Mouse (Mus musculus) thymus, postnatal 4 days (tissue): ENCODE measurements around the gene Kif21b.
A peak's percentile ranks its signal among the peaks of the same experiment; 100 is the strongest.

ENCODE experiments used
- DNase-seq: peaks from one replicate; pipeline ENCODE4 v3.0.0; 2021

Kif21b gene

DNA sequence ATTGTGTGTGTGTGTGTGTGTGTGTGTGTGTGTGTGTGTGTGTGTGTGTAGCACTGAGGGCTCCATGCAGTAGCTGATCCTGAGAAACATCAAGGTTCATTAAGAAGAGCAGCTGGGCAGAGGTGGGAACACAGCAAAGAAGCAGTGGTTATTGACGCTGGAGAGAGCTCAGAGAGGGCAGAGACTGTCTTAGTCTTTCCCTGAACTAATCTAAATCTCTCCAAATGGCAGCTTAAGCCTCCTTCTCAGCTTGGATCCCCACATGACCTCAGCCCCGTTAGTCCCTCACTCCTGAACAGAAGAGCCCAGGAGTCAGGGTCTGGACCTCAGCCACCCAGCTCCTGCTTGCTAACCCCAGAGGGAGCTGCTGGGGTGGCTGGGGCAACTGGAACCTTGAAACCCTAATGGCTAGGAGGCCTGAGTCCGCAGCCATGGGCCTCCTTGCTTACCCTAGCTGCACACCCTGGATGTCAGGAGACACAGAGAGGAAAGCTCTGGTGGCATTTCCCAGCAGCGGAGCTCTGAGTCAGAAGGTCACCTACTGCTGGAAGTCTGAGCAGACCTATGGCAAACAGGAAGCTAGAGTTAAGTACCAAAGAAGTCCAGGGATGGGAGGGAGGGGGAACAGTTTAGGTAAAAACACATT lies 2.1 kb upstream of the Kif21b start:
- DNase-seq = no peak

DNA sequence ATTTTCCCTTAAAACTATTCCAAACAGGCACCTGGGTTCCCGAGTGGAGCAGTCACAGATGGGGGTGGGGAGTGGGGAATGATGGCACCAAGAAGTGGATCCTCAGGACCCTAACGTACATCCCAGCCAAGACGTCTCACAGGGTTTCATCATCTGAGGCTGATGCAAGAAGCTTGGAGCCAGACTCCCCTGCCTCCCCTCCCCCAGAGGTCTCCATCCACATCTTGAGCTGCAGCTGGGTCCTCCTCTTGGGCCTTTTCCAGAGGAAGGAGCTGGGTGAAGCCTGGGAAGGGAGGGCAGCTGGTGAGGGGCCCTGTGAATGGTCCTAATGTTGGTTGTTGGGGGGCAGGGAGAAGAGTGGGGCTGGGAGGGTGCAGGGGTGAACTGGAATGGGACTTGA lies 1.1 kb upstream of the Kif21b start:
- no peak for DNase-seq

DNA sequence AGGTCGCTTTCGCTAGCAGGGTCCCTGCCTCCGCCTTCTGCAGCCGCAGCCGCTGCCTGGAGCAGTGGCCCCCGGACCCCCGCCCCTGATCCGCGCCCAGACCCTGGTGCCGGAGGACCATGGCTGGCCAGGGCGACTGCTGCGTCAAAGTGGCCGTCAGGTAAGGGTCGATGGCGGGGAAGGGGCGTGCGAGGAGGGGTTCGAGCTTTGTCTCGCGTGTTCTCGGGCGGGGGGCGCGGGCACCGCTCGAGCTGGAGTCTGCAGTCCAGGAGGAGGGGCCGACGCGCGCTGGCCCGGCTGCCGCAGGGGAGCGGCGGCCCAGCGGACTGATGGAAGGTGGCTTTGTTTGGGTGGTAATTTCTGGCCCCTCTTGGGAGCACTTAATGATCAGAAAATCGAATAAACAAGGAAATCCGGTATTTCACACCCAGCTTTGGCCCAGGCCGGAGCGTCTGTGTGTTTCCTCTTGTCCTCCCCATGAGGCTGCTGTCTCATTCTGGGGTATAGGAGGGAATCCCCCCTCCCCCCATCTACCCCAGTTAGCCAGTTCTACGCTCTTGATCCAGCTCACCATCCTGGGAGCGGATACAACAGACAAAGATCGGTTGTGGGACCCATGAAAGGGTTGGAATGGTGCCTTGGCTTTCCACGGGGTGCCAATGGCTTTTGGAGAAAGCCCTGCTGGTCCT lies 558 bp downstream of the Kif21b start:
- peak; percentile 76 for DNase-seq

DNA sequence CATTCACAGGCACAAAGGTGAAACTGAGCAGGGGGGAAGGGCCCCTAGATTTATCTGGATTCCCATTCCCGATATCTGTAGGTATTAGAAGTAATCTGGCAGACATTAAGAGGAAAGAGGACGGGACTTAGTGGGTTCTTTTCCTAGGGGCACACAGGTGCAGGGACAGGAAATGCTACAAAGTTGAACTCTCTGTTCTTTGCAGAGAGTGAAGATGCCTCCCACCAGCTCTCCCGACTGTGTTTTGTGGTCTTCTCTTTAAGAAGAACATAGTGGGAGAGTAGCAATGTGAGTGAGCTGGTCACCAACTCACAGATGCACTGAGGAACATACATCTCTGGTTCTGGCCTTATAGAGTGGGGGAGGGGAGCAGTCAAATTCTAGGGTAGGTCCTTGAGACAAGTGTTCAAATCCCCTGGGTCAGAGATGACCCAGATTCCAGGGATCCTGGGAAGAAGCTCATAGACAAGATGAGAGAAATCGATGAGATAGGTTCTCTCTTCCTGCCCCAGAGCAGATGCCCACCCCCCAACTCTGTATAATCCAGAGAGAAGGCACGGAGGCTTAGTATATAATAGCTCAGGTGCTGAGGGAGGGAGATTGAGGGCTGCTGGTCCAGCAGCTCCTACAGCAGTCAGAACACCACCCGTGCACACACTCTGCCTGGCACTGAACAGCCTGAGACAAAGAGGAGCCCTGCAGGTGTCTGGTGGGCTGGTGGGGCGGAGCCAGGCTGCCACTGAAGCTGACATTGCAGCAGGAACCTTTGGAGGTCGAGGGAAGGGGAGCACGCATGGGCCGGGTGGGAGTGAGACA lies 1.4 kb downstream of the Kif21b start:
- peak; percentile 88 for DNase-seq

DNA sequence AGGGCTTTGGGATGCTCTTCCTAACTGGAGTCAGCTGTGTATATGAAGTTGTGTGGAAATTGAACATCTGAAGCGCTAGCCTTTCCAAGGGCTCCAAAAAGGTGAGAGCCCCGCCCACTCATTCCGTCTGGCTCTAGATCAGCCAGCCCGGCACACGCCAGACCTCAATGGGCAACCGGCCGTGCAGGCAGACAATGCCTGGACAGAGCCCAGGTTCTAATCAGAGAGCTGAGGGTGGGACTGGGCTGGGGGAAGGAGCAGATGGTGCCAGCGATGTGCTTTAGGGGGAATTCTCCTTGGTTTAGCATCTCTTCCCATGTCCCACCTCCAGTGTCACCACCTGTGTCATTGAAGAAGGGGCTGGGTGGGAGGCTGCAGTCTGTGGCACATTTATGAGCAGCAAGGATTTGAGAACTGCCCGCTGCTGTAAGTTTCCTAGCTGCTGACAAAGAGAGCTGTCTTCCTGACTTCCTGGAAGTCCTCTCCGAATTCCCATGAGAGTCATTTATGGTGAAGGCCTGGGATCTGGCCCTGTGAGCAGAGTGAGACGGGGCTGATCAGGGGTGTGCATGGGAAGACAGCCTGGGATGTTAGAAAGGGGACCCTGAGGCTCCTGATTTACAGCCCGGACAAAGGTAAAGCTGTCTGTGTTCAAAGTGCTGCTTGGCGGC lies 2.5 kb downstream of the Kif21b start:
- DNase-seq = peak; percentile 48

DNA sequence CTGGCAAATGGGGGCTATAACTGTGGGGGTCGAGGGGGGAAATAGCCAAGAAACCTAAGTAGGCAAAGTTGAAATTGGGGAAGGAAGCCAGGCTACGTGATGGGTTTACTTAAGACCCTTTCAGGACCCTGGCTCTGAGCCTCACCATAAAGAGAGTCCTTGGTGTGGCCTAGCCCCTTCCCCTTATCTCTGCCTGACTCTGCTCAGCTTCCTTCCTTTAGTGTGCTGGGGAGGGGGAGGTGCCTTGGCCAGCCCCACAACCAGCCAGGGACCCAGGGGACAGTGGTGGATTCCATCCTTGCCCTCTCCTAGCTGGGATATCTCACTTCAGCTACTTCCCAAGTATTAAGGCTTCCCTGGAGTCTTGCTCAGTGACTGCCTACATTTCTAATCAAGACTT lies 3.4 kb downstream of the Kif21b start:
- DNase-seq = peak; percentile 63

DNA sequence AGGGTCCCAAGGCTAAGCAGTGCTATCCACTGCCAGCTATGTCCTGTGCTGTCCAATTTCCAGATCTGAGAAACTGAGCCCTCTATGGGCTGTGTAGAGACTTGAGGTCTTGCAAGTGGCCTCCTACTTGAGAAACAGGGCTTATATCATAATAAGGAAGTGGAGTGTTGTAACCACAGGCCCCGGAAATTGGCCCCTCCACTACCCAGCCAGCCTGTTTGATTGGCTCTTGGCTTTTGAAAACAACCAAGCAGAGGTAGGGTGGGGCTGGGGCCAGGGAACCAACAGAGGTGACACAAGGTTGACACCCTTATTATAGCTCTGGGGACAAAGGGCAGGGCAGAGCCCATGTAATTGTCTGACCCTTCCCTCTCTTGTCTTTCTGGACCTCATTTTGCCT lies 3.9 kb downstream of the Kif21b start:
- peak; percentile 84 for DNase-seq

DNA sequence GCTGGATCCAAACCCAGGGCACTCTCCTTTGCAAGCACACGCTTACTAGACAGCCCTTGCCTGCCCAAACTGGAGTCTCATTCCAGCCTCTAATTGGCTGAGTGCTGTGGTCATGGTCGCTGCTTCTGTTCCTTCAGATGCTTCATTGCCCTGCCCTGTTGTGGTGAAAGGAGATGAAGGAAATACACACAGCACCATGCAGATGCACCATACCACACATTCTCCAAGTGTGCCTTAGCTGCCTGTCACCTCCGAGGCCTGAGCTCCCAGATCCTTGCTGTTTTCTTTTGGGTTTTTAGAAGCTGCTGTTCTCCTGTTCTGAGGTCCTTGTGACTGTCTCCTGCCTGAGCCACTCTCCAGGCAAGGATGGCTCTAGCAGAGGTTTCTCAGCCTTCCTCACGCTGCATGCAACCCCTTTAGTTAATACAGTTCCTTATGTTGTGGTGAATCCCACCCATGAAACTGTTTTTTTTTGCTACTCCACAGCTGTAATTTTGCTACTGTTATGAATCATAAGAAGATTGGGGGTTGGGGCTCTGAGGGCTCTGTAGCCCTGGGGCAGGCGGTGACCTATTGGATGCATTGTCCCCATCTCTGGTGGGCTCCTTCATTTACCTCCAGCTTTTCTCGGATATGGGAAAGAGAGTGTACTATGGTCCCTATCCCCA lies 4.7 kb downstream of the Kif21b start:
- DNase-seq = peak; percentile 54

DNA sequence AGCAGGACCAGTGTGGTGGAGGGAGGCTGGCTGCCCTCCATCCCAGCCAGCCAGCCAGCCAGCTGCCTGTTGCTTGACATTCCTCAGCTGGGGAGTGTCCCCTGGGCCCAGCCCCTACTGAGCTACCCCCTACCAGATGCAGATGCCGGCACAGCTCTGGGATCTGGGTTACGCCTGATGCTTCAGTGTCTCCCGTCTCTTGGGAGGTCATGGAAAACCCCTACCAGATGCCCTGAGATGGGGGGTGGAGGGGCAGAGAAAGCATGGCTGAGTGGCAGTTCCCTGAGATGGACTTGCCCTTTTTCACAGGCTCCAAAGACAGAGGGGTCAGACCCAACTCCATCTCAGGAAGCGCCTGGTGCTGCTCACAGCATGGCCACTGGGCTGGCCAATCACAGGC lies 5.4 kb downstream of the Kif21b start:
- no peak for DNase-seq

DNA sequence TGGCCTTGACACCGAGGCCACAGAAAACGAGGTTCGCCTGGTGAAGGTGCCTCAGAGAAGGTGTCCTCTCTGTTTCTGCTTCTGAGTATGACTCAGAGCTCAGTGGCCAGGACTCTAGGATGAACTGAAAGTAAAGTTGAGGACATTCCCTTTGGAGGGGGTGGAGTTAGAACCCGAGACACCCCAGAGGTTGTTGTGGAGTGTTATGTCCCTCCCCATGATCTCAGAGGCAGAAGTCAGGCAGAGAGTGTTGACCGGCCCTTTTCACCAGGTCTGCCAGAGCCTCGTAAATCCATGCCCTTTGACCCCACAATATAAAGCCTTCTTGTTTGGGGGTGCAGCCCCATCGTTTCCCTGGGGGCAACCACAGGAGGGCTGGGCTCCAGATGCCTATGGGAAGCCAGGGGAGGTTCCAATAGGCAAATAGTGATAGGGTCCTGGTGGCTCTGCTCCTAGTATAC lies 5.9 kb downstream of the Kif21b start:
- no peak for DNase-seq

DNA sequence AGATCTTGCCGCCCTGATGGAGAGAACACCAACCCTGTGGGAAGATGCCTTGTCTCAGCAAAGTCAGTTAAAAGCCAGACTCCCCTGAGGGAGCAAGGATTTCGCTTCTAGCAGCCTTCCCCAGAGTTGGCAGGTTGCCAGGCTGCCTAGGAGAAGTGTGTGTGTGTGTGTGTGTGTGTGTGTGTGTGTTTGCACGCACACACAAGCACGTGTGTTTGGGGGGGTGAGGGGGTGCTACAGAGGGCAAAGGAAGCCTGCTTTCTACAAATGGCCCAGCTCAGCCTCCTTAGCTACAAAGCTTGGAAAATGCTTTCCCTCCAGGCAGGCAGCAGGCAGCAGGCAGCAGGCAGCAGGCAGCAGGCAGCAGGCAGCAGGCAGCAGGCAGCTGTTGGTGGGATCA lies 6.4 kb downstream of the Kif21b start:
- DNase-seq = peak; percentile 73

DNA sequence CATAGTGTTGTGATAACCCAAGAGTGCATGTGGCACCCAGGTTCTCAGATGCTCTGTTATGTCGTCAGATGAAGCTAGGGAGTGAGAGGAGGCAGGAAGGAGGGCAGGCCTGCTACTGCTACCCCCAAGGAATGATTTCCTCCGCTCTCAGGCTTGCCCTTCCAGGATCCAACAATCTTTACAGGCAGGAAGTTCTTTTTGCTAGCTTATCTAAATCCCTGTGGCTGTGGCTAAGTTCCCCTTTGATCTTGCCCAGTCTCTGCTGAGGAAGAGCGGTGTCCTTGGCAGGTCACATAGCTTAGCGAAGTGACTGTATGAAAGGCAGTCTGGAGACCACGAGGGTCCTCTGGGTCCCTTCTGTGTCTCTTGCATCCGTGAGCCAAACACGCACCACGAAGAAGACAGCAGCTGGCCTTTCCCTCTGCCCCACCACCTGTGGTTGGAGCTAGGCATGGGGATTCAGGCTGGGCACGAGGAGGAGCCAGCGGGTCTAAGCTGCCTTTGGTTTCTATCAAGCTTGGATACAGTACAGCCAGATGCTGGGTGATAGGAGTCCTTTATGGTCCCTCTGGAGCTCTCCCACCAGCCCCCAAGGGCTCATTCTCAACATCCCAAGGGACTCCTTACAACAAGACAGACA lies 7.1 kb downstream of the Kif21b start:
- no peak for DNase-seq

DNA sequence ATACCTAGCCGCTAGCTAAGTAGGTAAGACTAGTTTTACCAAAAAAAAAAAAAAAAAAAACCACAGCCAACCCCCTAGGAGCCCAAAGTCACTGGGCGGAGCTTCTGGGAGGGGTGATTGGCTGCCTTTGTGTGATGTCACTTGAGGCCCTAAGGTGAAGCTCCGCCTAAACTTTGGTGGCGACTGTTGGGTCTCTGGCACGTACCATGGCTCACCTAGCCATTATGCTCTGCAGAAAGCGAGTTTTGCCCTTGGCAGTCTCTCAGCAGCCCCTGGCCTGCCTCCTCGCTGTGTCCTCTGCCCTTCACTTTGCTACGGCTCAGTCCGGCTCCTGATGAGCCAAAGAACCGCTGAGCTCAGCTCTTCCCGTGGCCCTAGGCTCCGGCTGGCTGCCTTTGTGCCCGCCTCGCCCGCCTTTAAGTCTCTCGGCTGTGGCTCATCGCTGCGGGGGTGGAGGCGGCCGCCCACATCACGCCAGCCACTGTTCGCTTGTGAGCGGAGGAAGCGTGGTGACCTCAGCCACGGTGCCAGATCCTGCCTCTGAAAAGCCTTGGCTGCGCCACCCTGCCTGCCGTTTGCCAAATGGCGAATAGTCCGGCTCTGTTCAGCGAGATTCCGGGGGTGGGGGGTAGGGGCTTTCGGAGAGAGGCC lies 8.9 kb downstream of the Kif21b start:
- peak; percentile 85 for DNase-seq

DNA sequence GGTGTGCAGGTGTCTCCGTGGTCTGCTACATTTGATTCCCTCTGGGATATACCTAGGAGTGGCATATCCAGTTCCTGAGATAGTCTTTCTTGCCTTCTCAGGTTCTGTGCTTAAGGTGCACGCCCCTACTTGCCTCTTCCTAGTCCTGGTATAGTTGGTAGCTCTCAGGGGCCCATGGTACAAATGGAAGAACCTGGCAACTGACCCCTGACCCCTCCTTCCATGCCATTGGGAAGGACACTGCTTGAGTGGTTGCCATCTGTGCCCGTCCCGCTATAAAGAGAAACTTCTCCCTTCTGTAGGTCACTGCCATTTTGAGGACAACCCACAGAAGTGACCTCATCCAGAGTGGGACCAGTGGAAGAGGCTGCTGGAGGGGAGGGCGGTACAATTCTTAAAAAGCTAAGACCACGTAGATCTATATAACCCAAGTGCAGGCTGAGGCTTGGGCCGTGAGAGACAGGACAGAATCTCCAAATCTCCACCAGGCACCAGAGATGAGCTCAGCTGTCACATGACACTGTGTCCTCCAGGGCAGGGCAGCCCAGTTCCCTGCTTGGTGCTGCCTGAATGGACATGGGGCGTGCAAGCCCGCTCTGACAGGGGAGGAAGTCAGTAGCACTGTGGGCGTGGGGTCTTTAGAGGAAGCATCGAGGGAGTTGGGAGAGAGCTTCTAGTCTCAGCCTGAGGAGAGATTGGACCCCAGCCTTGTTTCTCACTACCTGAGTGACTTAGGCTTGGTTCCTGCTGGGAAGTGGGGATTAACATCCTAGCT lies 10.2 kb downstream of the Kif21b start:
- DNase-seq = no peak

DNA sequence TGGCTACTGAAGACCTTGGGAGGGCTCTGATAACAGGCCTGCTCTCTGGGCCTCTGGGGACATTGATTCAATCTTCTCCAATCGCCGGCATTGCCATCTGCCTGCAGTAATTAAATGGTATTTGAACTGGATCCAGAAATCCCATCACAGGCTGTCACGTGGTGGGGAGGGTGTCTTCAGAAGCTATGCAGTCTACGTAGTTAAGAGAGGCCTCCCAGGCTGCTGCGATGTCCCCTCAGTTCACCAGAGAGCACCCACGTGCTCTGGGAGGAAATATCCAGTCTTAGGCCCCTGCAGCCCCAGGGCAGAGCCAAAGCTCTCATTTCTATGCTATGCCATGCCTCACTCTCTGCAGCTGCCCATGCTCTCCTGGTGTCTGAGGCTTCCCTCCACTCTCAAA lies 11.1 kb downstream of the Kif21b start:
- DNase-seq = no peak

DNA sequence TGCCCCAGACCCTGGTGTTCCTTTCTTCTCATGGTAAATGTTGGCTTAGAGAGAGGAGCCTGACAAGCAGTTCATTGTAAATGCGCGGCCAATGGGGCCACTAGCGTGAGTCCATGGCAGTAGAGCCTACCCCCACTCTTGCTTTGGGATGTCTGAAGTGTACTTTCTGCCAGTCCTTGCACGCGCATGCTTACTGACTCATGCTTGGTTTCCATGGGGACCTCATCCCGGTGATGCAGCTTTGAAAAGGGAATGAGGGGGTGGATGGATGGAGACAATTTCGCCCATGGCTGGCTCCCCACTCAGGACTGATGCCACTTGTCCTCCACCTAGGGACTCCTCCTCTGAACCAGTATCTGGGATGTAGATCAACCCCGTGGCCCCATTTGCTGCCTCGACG lies 12.3 kb downstream of the Kif21b start:
- DNase-seq = no peak

DNA sequence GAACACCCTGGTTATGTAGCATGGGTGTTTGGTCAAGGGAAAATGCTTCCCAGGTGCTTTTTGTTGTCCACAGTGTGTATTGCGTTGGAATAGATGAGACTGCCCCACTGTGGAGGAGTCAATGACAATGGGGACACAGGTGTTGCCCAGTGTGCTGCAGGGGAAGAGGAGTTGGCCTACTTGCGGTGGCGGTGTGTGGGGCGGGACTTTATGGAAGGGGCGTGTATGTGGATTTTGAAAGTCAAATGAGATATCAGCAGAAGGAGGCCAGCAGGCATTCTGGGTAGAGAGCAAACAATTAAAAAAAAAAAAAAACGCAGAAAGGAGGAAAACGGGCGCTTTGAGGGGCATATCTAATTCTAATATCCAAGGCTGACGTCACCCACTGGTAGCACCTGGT lies 18.5 kb downstream of the Kif21b start:
- peak; percentile 53 for DNase-seq

DNA sequence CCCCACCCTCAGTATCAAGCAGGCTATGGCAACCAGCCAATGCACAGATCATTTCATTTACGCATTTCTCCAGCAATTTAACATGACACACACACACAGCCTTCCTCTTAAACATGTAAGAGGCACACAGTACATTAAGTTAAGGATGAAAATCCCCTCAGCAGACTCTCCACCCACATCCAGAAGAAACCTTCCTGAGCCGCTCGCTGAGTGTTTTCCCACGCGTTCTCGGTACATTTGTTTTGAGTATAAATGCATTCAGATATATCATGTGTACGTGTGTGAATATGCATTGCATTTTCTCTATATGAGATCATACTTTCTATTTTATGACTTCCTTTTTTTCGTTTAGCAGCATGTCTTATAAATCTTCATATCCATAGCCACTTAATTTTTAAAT lies 20.2 kb downstream of the Kif21b start:
- DNase-seq = no peak

DNA sequence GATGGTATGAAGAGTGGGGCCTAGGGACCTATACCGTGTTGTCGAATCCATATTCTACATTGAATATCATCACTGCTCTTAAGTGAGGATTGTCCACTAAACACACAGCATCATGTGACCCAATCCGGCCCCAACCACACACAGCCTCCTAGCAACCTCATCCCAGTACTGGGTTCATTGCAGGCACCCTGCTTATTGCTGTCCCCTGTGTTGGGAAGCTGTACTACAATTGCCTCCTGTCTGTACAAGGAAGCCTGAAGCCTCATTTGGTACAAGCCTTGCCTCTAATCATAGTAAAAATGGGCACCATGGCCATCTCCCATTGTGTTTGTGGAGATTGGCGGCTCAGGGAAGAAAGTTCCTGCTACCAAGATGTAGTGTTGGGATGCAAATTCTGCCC lies 25.1 kb downstream of the Kif21b start:
- no peak for DNase-seq

DNA sequence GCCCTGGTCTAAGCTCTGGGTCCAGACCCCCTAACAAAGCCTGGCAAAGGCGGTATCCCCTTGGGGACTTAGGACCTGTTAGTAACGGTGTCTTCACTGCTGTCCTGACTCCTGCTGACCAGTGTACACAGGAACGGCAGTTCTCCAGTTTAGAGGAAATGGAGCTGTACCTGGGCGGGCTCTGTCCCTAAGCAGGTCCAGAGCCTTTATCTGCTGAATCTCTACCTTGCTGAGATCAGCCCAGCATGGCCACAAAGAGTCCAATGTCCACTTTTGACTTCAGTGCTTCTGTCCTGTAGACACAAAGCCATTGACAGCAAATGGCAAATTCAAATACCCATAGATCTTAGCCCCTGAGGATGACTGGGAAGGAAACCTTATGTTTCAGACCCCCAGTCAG lies 25.8 kb downstream of the Kif21b start:
- DNase-seq = no peak

DNA sequence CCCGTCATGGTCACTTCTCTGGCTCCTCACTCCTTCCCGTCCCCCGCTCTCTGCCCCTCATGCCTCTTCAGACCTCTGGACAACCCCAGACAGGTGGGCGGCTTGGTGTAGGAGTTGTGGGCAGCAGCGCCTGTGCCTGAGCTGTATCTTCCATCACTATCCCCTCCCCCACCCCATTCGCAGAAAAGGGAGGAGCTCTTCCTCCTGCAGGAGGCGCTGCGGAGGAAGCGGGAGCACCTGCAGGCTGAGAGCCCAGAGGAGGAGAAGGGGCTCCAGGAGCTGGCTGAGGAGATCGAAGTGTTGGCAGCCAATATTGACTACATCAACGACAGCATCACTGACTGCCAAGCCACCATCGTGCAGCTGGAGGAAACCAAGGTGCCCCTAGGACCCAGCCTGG lies 28.6 kb downstream of the Kif21b start:
- DNase-seq = peak; percentile 51
